Mouse (Mus musculus): ENCODE data around the gene Spdya. TPM values are rescaled to one million over a fixed set of nuclear protein-coding genes. Genes with fewer than 3 reads are reported as not detected.

Gene Spdya
- polyA plus RNA-seq, 2 experiments: 0.04 to 0.11 TPM

Other genes with a start within 250 kb of the Spdya start
- 13.2 and 17.3 TPM in 2 replicates for gene Emilin2, start 240.1 kb upstream of the Spdya start, polyA plus RNA-seq (2012; rRNA removed)
- gene Emilin2, start 240.1 kb upstream of the Spdya start, polyA plus RNA-seq (2014; fragmentation: Nextera tagmentation; extraction: Ambion mirVana): 24.1 and 27.5 TPM in 2 replicates
- gene Gm4707, start 92.1 kb upstream of the Spdya start, polyA plus RNA-seq (2012; rRNA removed): 0.19 and 0.21 TPM in 2 replicates
- gene Gm4707, start 92.1 kb upstream of the Spdya start, polyA plus RNA-seq (2014; fragmentation: Nextera tagmentation; extraction: Ambion mirVana): 0.15 and 1.1 TPM in 2 replicates
- gene Smchd1, start 76.7 kb upstream of the Spdya start, polyA plus RNA-seq (2012; rRNA removed): 11.7 and 19.9 TPM in 2 replicates
- gene Smchd1, start 76.7 kb upstream of the Spdya start, polyA plus RNA-seq (2014; fragmentation: Nextera tagmentation; extraction: Ambion mirVana): 38.0 and 41.6 TPM in 2 replicates
- 5.5 and 16.1 TPM in 2 replicates for gene Ndc80, start 25.2 kb upstream of the Spdya start, polyA plus RNA-seq (2012; rRNA removed)
- gene Ndc80, start 25.2 kb upstream of the Spdya start, polyA plus RNA-seq (2014; fragmentation: Nextera tagmentation; extraction: Ambion mirVana): 33.3 and 34.2 TPM in 2 replicates
- gene Wdr43, start 63.8 kb downstream of the Spdya start, polyA plus RNA-seq (2012; rRNA removed): 20.1 and 26.2 TPM in 2 replicates
- 45.5 and 46.3 TPM in 2 replicates for gene Wdr43, start 63.8 kb downstream of the Spdya start, polyA plus RNA-seq (2014; fragmentation: Nextera tagmentation; extraction: Ambion mirVana)
- gene Togaram2, start 121.2 kb downstream of the Spdya start, polyA plus RNA-seq (2012; rRNA removed): 0.02 and 0.03 TPM in 2 replicates
- gene Togaram2, start 121.2 kb downstream of the Spdya start, polyA plus RNA-seq (2014; fragmentation: Nextera tagmentation; extraction: Ambion mirVana): not detected in 2 replicates
- 0.01 and 0.02 TPM in 2 replicates for gene Pcare, start 200.8 kb downstream of the Spdya start, polyA plus RNA-seq (2012; rRNA removed)
- 0.03 TPM in 1 of 2 replicates, not detected in the other for gene Pcare, start 200.8 kb downstream of the Spdya start, polyA plus RNA-seq (2014; fragmentation: Nextera tagmentation; extraction: Ambion mirVana)
- gene Clip4, start 216.4 kb downstream of the Spdya start, polyA plus RNA-seq (2012; rRNA removed): 0.10 and 0.17 TPM in 2 replicates
- gene Clip4, start 216.4 kb downstream of the Spdya start, polyA plus RNA-seq (2014; fragmentation: Nextera tagmentation; extraction: Ambion mirVana): 0.14 and 0.34 TPM in 2 replicates

Measured in liver, embryonic 14.5 days (tissue).